Mouse (Mus musculus): ENCODE measurements around the gene Spaar. TPM values are rescaled to one million over a fixed set of nuclear protein-coding genes. Genes with fewer than 3 reads are reported as not detected.
A peak's percentile ranks its signal among the peaks of the same experiment; 100 is the strongest.

Spaar gene
- polyA plus RNA-seq, 1 experiment from 2014 or later: 0.12 TPM

DNA sequence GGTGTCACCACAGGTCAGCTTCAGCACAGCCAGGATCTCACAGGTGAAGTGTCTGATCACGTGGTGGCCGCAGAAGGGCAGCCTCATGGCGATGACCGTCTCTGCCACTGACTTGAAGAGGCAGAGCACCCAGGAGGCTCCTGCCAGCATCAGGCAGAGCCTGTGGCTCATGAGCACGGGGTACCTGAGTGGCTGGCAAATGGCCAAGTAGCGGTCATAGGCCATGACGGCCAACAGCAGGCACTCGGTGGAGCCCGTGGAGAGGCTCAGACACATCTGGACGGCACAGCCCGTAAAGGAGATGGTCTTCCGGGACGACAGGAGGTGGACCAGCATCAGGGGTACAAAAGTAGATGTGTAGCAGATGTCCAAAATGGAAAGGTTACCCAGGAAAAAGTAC, 23.8 kb upstream of the Spaar start:
- DNase-seq (ENCODE audit: low read depth, low spot score): no peak
- H3K27me3 ChIP-seq: no peaks in the 10 kb centered on the region

DNA sequence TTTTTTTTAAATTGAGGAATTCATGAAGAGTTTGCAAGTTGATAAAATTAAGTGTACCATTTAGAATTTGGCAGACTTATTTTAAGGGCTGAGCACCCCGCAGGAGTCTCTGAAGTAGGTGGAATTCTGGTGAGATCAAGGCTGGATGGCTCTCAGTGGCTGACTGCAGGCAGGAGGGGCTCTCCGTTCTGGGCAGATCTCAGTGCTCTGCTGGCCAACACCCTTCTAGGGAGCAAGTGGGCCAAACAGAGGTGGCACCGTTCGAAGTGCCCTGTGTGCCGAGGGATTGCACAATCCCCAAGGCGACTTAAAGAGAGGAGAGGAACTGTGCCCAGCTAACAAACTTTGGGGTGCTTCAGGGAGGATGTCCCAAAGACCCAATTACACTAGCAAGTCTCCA, 20.0 kb upstream of the Spaar start, which contains the start of gene Olfr71:
Gene Olfr71 (minus strand): TSS at position 387 of the 400 bp plus-strand sequence.
- no peak for ATAC-seq
- ChIA-PET POLR2A (no interaction called here), CTCF (interaction anchor here (1.7 to 3.5 kb wide), 2 partner anchors 38 to 80 kb away, joined by 5 to 32 read pairs; no protein-coding TSS in a partner anchor)
- H3K27me3 ChIP-seq: no peaks in the 10 kb centered on the region
- DNase-seq (ENCODE audit: low read depth, low spot score): no peak
- no peak for TF ChIP-seq CTCF (IDR thresholded peaks at IDR 0.05)
- in situ Hi-C loops (cut with MboI; ENCODE audit: low pct_unique_long_range_greater_than_20kb): loop anchor here (5.0 kb wide), 2 partner anchors 38 to 78 kb away; partner anchors contain the start of gene Npr2

More for the DNA sequence above, 23.8 kb upstream of the Spaar start:
- TF ChIP-seq CTCF (IDR thresholded peaks at IDR 0.05): no peak
- in situ Hi-C loops (cut with MboI; ENCODE audit: low pct_unique_long_range_greater_than_20kb): loop anchor here (5.0 kb wide), 1 partner anchor 74 kb away; the partner anchor contains the start of gene Npr2
- ATAC-seq: no peak
- CTCF ChIA-PET: no interaction called here
- POLR2A ChIA-PET: no interaction called here

DNA sequence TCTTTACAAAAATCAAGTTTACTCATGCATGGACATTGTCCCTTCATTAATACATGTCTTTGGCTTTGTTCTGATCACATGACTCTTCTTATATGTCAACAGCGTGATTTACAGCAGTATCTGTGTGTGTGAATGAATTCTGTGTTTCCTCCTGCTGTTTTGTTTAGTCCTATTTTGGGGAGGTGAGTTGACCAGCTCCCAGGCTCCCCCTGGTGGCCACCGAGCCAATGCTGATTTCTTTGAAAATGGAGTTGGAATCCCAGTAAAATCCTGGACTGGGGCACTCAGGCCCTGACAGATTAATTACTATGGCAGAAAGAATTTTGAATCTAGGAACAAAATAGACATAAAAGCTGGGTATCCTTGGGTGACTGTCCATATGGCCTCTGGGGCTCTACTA, 18.0 kb upstream of the Spaar start:
- POLR2A ChIA-PET: no interaction called here
- peak; percentile 96 for TF ChIP-seq CTCF (IDR thresholded peaks at IDR 0.05)
- DNase-seq (ENCODE audit: low read depth, low spot score) (no peak), ATAC-seq (no peak)
- in situ Hi-C loops (cut with MboI; ENCODE audit: low pct_unique_long_range_greater_than_20kb): loop anchor here (5.0 kb wide), 1 partner anchor 40 kb away; no protein-coding TSS in a partner anchor
- CTCF ChIA-PET: interaction anchor here (0.7 to 3.5 kb wide), 10 partner anchors 9 to 82 kb away, joined by 3 to 32 read pairs (median 5); partner anchors contain the start of gene Olfr70
- no peaks in the 10 kb centered on the region for H3K27me3 ChIP-seq

DNA sequence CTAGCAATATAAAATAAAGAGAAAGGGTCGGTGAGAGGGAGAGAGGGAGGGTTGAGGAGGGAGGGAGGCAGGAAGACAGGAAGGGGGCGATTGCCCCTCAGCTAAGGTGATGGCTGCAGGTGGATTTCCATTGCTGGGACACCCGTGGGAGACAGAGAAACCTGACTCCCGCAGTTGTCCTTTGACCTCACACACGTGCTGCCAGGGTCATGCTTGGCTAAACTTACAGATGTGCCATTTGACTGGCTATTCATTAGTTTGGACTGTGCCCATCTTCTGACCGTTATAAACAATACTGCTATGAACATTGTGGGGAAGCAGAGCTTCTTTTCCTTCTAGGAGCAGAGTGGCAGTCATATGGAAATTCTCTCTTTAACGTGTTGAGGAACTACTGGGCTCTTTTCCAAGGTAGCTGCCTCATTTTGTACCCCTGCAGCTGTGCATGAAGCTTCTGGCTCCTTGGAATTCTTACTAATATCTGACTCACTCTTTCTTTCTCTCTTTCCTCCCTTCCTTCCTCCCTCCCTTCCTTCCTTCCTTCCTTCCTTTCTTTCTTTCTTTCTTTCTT, 16.1 kb upstream of the Spaar start:
- ATAC-seq: peak; percentile 57
- DNase-seq (ENCODE audit: low read depth, low spot score): peak; percentile 43
- CTCF ChIA-PET: interaction anchor here (1.0 to 1.3 kb wide), 3 partner anchors 10 to 85 kb away, joined by 3 to 6 read pairs (median 3); no protein-coding TSS in a partner anchor
- in situ Hi-C loops (cut with MboI; ENCODE audit: low pct_unique_long_range_greater_than_20kb): loop anchor here (5.0 kb wide), 1 partner anchor 41 kb away; no protein-coding TSS in a partner anchor
- POLR2A ChIA-PET: interaction anchor here (1.4 kb wide), 1 partner anchor 151 kb away, joined by 3 read pairs; the partner anchor contains the start of genes Creb3 and Tln1
- TF ChIP-seq CTCF (IDR thresholded peaks at IDR 0.05): no peak
- no peaks in the 10 kb centered on the region for H3K27me3 ChIP-seq

DNA sequence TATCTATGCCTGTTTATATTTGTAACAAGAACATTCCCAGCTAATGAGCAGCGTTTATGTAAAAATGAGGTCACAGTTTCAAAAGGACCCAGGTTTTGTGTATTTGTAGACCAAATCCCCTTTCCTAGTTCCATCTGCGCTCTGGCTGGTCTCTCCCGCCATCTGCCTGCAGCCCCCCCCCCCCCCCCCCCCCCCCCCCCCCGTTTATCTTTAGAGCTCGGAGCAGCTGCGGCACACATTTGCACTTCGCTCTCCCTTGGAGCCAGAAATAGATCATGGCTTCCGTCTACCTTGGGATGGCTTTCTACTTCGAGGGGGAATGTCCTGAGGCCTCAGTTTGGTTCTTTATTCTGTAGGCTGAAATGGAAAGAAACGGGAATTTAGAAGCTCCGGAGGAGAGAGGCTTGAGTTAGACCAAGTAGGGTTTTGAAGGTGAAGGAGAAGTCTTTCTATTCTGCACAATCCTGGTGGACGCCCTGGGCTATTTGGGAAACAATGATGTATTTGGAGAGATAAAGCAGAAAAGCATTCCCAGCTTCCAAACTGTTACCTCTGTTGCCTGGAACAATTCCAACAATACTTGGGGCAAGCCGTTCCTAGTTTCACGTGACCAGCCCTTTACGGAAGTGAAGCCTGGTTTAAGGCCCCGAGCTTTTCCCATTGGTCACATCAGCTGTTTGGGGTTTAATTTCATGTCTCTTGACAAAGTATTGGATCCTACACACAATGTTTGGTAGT, 9.2 kb upstream of the Spaar start:
- H3K27me3 ChIP-seq: no peaks in the 10 kb centered on the region
- ChIA-PET POLR2A (no interaction called here), CTCF (interaction anchor here (1.0 kb wide), 1 partner anchor 8 kb away, joined by 3 read pairs; no protein-coding TSS in a partner anchor)
- TF ChIP-seq CTCF (IDR thresholded peaks at IDR 0.05): no peak
- in situ Hi-C loops (cut with MboI; ENCODE audit: low pct_unique_long_range_greater_than_20kb): no loop called here
- ATAC-seq (no peak), DNase-seq (ENCODE audit: low read depth, low spot score) (no peak)

DNA sequence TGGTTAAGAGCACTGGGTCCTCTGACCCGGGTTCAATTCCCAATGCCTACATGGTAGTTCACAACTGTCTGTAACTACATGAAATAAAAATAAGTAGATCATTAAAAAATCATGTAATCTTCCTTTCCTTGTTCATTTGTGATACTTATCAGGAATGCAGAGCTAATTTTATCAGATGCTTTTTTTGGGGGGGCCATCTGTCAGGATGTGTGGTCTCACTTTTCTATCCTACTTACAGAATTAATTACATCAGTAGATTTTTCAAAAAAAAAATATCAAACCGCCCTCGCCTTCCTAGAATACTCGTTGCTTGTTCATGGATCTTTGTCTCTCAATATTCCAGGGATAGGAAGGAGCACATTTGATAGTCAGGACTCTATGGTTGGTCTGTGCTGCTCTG, 7.6 kb upstream of the Spaar start:
- TF ChIP-seq CTCF (IDR thresholded peaks at IDR 0.05): no peak
- no peak for DNase-seq (ENCODE audit: low read depth, low spot score)
- ChIA-PET POLR2A (no interaction called here), CTCF (no interaction called here)
- no peak for ATAC-seq
- no peaks in the 10 kb centered on the region for H3K27me3 ChIP-seq
- in situ Hi-C loops (cut with MboI; ENCODE audit: low pct_unique_long_range_greater_than_20kb): no loop called here

DNA sequence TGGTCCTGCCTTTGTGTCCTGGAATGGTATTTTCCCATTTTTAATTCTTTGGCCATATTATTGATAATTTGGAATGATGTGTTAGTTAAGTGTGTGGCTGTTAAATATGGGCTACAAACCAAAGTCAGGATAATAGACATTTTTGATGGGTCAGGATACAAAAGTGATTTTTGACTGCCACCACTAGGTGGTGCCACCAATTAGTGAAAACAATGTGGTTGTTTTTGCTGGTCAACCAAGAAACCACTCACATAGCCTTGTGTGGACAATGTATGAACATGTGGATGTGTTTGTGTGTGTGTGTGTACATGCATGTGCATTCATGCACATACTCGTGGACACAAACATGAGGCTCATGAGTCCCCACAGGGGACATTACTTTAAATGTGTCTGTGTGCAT, 5.1 kb upstream of the Spaar start:
- ChIA-PET POLR2A (no interaction called here), CTCF (interaction anchor here (0.8 to 2.6 kb wide), 3 partner anchors 15 to 38 kb away, joined by 4 to 11 read pairs (median 5); no protein-coding TSS in a partner anchor)
- in situ Hi-C loops (cut with MboI; ENCODE audit: low pct_unique_long_range_greater_than_20kb): no loop called here
- ATAC-seq (no peak), DNase-seq (ENCODE audit: low read depth, low spot score) (no peak)
- TF ChIP-seq CTCF (IDR thresholded peaks at IDR 0.05): no peak
- no peaks in the 10 kb centered on the region for H3K27me3 ChIP-seq

DNA sequence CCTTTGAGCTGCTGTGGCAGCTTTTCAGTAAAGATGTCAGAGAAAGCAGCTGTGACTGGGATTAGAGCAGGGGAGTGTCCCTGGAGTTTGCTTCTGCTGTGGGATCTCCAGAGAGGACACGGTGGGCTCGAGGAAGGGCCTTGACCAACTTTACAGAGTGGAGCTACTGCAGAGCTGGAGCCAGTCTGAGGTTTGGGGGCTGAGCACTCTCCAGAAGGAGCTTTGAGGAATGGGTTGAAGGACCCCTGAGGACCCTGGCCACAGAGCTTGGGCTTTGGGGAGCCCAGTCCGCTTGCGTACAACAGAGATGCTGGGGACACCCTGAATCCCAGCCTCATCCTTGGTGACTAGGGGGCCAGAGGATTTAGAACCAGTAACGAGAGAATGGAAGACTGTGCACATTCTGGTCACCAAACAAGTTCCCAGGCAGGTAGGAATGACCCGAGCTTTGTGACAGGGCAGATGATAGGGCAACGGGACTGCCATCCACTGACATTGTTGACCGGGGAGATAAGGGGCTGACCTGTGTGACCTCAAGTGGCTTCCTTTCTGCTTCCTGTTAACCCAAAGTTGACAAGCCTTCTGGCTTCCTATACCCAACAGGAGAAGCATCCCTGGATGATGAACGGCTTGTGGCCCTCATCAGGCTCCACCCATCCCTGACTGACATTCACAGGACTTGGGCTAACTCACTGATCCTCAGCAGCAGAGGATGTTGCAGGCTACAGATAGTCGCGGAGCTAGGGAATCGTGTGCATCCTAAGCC, 3.4 kb upstream of the Spaar start:
- POLR2A ChIA-PET: no interaction called here

DNA sequence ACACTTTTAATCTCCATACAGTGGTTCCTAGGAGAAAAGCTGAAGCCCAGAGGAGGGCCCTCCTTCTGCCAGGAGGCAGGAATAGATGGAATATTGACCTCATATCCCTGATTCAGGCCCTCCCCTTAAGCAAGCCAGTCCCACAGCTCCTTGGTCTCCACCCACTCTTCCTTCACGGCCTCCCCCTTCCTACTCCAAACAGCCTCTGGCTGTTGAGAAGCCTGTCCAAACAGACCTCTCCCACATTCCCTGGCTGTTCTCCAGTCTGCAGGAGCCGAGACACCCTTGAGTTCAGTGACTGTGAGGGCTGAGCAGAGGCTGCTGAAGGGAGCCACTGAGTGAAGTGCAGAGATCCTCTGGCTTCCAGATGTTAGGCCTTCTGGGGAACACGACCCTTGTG, 2.8 kb upstream of the Spaar start, which contains the start of gene Hrct1:
Gene Hrct1 (plus strand): TSS at position 194 of the 400 bp plus-strand sequence.
- H3K27me3 ChIP-seq: no peaks in the 10 kb centered on the region
- no peak for TF ChIP-seq CTCF (IDR thresholded peaks at IDR 0.05)
- DNase-seq (ENCODE audit: low read depth, low spot score) (no peak), ATAC-seq (no peak)
- in situ Hi-C loops (cut with MboI; ENCODE audit: low pct_unique_long_range_greater_than_20kb): no loop called here
- CTCF ChIA-PET: interaction anchor here (0.9 to 2.6 kb wide), 2 partner anchors 36 to 55 kb away, joined by 3 to 11 read pairs; no protein-coding TSS in a partner anchor
- POLR2A ChIA-PET: no interaction called here

More for the DNA sequence above, 3.4 kb upstream of the Spaar start:
- CTCF ChIA-PET: interaction anchor here (0.8 to 2.6 kb wide), 4 partner anchors 16 to 55 kb away, joined by 3 to 11 read pairs (median 4); no protein-coding TSS in a partner anchor
- in situ Hi-C loops (cut with MboI; ENCODE audit: low pct_unique_long_range_greater_than_20kb): no loop called here
- ATAC-seq (no peak), DNase-seq (ENCODE audit: low read depth, low spot score) (no peak)
- no peak for TF ChIP-seq CTCF (IDR thresholded peaks at IDR 0.05)
- H3K27me3 ChIP-seq: no peaks in the 10 kb centered on the region
